Mouse (Mus musculus) heart, postnatal 0 days (tissue): Measurements from ENCODE around the gene Abi1. TPM values are rescaled to one million over a fixed set of nuclear protein-coding genes. Genes with fewer than 3 reads are reported as not detected.
"Not testable (repeated sequence)": the region's sequence is repeated elsewhere in the genome, so short reads cannot be mapped to it uniquely, and the experiment has no call there.

Experiments
- ATAC-seq: fragments of 200-750 bp; cut with Nextera tagmentation; 2 replicates; pipeline ENCODE4 v1.8.0; 2017; ENCODE audit warnings: low read depth, moderate number of reproducible peaks, moderate library complexity; ENCODE audit not compliant: insufficient read depth
- DNase-seq: peaks from one replicate; pipeline ENCODE4 v3.0.0-alpha.2; 2016; ENCODE audit warnings: low spot score
- H3K27ac ChIP-seq: fragments of 300-500 bp; sonication (generic); 2 replicates; pipeline ENCODE4 v1.5.1; 2014; ENCODE audit warnings: low read depth, mild to moderate bottlenecking
- H3K27me3 ChIP-seq: fragments of 300-500 bp; sonication (generic); 2 replicates; pipeline ENCODE4 v1.6.1; 2014; ENCODE audit warnings: low read length, mixed read lengths; ENCODE audit not compliant: control insufficient read depth, insufficient read depth
- H3K36me3 ChIP-seq: fragments of 300-500 bp; sonication (generic); replicated peaks from 2 replicates; pipeline ENCODE4 v1.6.1; 2014; ENCODE audit warnings: low read length, mixed read lengths; ENCODE audit not compliant: control insufficient read depth, insufficient read depth
- H3K4me1 ChIP-seq: fragments of 300-500 bp; sonication (generic); 2 replicates; pipeline ENCODE4 v1.6.1; 2014; ENCODE audit warnings: antibody characterized with exemption; ENCODE audit not compliant: control insufficient read depth, insufficient read depth
- H3K4me2 ChIP-seq: fragments of 300-500 bp; sonication (generic); 2 replicates; pipeline ENCODE4 v1.6.1; 2014; ENCODE audit warnings: low read depth, mild to moderate bottlenecking, low read length, moderate library complexity
- H3K4me3 ChIP-seq: fragments of 300-500 bp; sonication (generic); 2 replicates; pipeline ENCODE4 v1.5.1; 2014; ENCODE audit warnings: low read depth, low read length
- H3K9ac ChIP-seq: fragments of 300-500 bp; sonication (generic); replicated peaks from 2 replicates; pipeline ENCODE4 v1.6.1; 2014; ENCODE audit warnings: low read depth, low read length, mixed read lengths
- H3K9me3 ChIP-seq: fragments of 300-500 bp; sonication (generic); replicated peaks from 2 replicates; pipeline ENCODE4 v1.6.1; 2016; ENCODE audit warnings: low read length; ENCODE audit not compliant: control insufficient read depth
- CTCF ChIP-seq: IDR thresholded peaks from 2 replicates; pipeline ENCODE4 v1.5.1; 2016; ENCODE audit warnings: antibody characterized with exemption, control low read depth, low read depth
- EP300 ChIP-seq: IDR thresholded peaks from 2 replicates; pipeline ENCODE4 v1.6.1; 2016; ENCODE audit warnings: antibody characterized with exemption, low read depth
- WGBS: fragments of 180-500 bp; shearing (Covaris S2); extraction: QIAGEN DNeasy Blood & Tissue Kit; methylation state at CpG from one replicate; pipeline ENCODE4 v1.1.7; 2014; 5-methylcytosine and 5-hydroxymethylcytosine counted together
- polyA plus RNA-seq: library from polyadenylated mRNA; unstranded; fragments of >200 nt; fragmentation: Nextera tagmentation; extraction: Ambion mirVana; gene quantifications from 2 replicates; pipeline ENCODE4 v1.2.1, GENCODE M21; 2015
- total RNA-seq: library from RNA; depleted of rRNA; stranded (reverse); fragments of >200 nt; gene quantifications from 2 replicates; pipeline ENCODE4 v1.2.3, GENCODE M21; 2014; ENCODE audit warnings: low replicate concordance

Gene Abi1
- total and polyA plus RNA-seq, 2 experiments from 2014 or later, result 19.2 to 52.7 TPM

GRCm38 (mm10) chr2:23016121-23016520, 23.9 kb downstream of the Abi1 start:
- H3K9me3 ChIP-seq, result no peaks in the 10 kb centered on the region
- TF ChIP-seq CTCF (no peak), EP300 (no peak)
- H3K9ac ChIP-seq, result no peak overlapping the region
- H3K4me3 ChIP-seq, result no peak overlapping the region
- H3K4me1 ChIP-seq, result 0 out of 2 replicates have a peak, but pooled peaks cover 9% of the 10 kb centered on the region
- H3K4me2 ChIP-seq, result no peak overlapping the region
- no peaks in the 10 kb centered on the region for H3K27me3 ChIP-seq
- no peak for DNase-seq
- ATAC-seq, result no peak
- WGBS, result 58% methylated on average over 3 of the region's 3 CpGs
- no peaks in the 10 kb centered on the region for H3K36me3 ChIP-seq
- H3K27ac ChIP-seq, result no peak overlapping the region

- no peaks in the 10 kb centered on the region for H3K9me3 ChIP-seq
- no peak overlapping the region for H3K9ac ChIP-seq
- TF ChIP-seq CTCF (no peak), EP300 (no peak)
- H3K36me3 ChIP-seq, result no peaks in the 10 kb centered on the region
- no peak overlapping the region for H3K4me3 ChIP-seq
- ATAC-seq (no peak), DNase-seq (no peak)
- no peaks in the 10 kb centered on the region for H3K27me3 ChIP-seq
- H3K4me1 ChIP-seq, result 0 out of 2 replicates have a peak, but pooled peaks cover 9% of the 10 kb centered on the region
- H3K4me2 ChIP-seq, result no peak overlapping the region
- 46% methylated on average over 18 of the region's 18 CpGs for WGBS
- H3K27ac ChIP-seq, result no peak overlapping the region
Observed at GRCm38 (mm10) chr2:23015335-23015734, 24.7 kb downstream of the Abi1 start.

GRCm38 (mm10) chr2:23014935-23015334, 25.1 kb downstream of the Abi1 start:
- not testable (repeated sequence) for H3K36me3 ChIP-seq, H3K4me1 ChIP-seq, H3K9ac ChIP-seq, ATAC-seq, H3K4me2 ChIP-seq, DNase-seq, H3K9me3 ChIP-seq, H3K27ac ChIP-seq, H3K27me3 ChIP-seq, H3K4me3 ChIP-seq
- WGBS, result 64% methylated on average over 2 of the region's 3 CpGs

GRCm38 (mm10) chr2:23008256-23008655, 31.8 kb downstream of the Abi1 start:
- TF ChIP-seq EP300 (no peak), CTCF (no peak)
- Histone ChIP-seq H3K4me3 (no peak overlapping the region), H3K27me3 (no peaks in the 10 kb centered on the region), H3K9ac (no peak overlapping the region), H3K4me1 (peaks cover 6% of the 10 kb centered on the region; the same call in 1 of the 2 replicates), H3K4me2 (no peak overlapping the region), H3K27ac (no peak overlapping the region), H3K36me3 (0 out of 2 replicates have a peak, but pooled peaks cover 4% of the 10 kb centered on the region), H3K9me3 (no peaks in the 10 kb centered on the region)
- WGBS, result 75% methylated on average over 1 of the region's 1 CpGs
- no peak for ATAC-seq
- no peak for DNase-seq

GRCm38 (mm10) chr2:23007577-23007976, 32.5 kb downstream of the Abi1 start:
- DNase-seq (no peak), ATAC-seq (no peak)
- no peak overlapping the region for H3K27ac ChIP-seq
- no peaks in the 10 kb centered on the region for H3K27me3 ChIP-seq
- TF ChIP-seq EP300 (no peak), CTCF (no peak)
- no peak overlapping the region for H3K9ac ChIP-seq
- no peak overlapping the region for H3K4me3 ChIP-seq
- H3K36me3 ChIP-seq, result 0 out of 2 replicates have a peak, but pooled peaks cover 4% of the 10 kb centered on the region
- WGBS, result 89% methylated on average over 7 of the region's 7 CpGs
- no peak overlapping the region for H3K4me2 ChIP-seq
- no peaks in the 10 kb centered on the region for H3K9me3 ChIP-seq
- peaks cover 6% of the 10 kb centered on the region; the same call in 1 of the 2 replicates for H3K4me1 ChIP-seq

GRCm38 (mm10) chr2:23007149-23007548, 32.9 kb downstream of the Abi1 start:
- H3K27ac ChIP-seq, result no peak overlapping the region
- H3K36me3 ChIP-seq, result 0 out of 2 replicates have a peak, but pooled peaks cover 4% of the 10 kb centered on the region
- no peak for ATAC-seq
- no peaks in the 10 kb centered on the region for H3K9me3 ChIP-seq
- no peak overlapping the region for H3K4me3 ChIP-seq
- no peak overlapping the region for H3K9ac ChIP-seq
- H3K27me3 ChIP-seq, result no peaks in the 10 kb centered on the region
- no peak for TF ChIP-seq CTCF
- no peak for TF ChIP-seq EP300
- no peak overlapping the region for H3K4me2 ChIP-seq
- peaks cover 6% of the 10 kb centered on the region; the same call in 1 of the 2 replicates for H3K4me1 ChIP-seq
- DNase-seq, result no peak
- 61% methylated on average over 2 of the region's 2 CpGs for WGBS
